Comparison of ENCODE assay signal across 42 mouse cellular contexts in genomic region chr4:88522674-88523073, GRCm38 (mm10). TPM values are rescaled to one million over a fixed set of nuclear protein-coding genes. Genes with fewer than 3 reads are reported as not detected.
"Had no signal": no experiment of that assay in that cellular context is flagged by ENCODE, and none has a peak within 500 bp of the region (broad histone marks: within the 10 kb centered on the region; RNA-seq: fewer than 3 reads in every experiment).

Ifnb1 (minus strand) TSS chr4:88522774.

- H3K36me3 ChIP-seq: limb, embryonic 10.5 days; limb, embryonic 12.5 days; limb, embryonic 13.5 days; limb, embryonic 15.5 days; liver, embryonic 12.5 days; liver, embryonic 13.5 days; liver, embryonic 15.5 days; lung, embryonic 15.5 days; midbrain, embryonic 10.5 days; midbrain, embryonic 12.5 days; midbrain, embryonic 13.5 days; midbrain, embryonic 15.5 days; neural tube, embryonic 12.5 days had no signal

- H3K27ac ChIP-seq: left cerebral cortex, adult 2 months; limb, embryonic 10.5 days; limb, embryonic 12.5 days; limb, embryonic 13.5 days; limb, embryonic 15.5 days; liver, embryonic 12.5 days; liver, embryonic 13.5 days; liver, embryonic 14.5 days; liver, embryonic 15.5 days; lung, embryonic 15.5 days; macrophage; midbrain, embryonic 10.5 days; midbrain, embryonic 12.5 days; midbrain, embryonic 13.5 days; midbrain, embryonic 15.5 days; neural tube, embryonic 12.5 days had no signal

- H3K4me3 ChIP-seq: left cerebral cortex, adult 2 months; limb, embryonic 10.5 days; limb, embryonic 12.5 days; limb, embryonic 13.5 days; limb, embryonic 15.5 days; liver, embryonic 12.5 days; liver, embryonic 13.5 days; liver, embryonic 15.5 days; lung, embryonic 15.5 days; midbrain, embryonic 10.5 days; midbrain, embryonic 12.5 days; midbrain, embryonic 13.5 days; midbrain, embryonic 15.5 days; myocyte; neural tube, embryonic 12.5 days had no signal

- DNase-seq: left cerebral cortex, postnatal 4 days; liver; liver, embryonic 13.5 days; liver, postnatal 0 days; lung, adult 2 months had no signal

- H3K9me3 ChIP-seq: limb, embryonic 10.5 days; limb, embryonic 12.5 days; limb, embryonic 13.5 days; limb, embryonic 15.5 days; liver, embryonic 12.5 days; liver, embryonic 13.5 days; liver, embryonic 15.5 days; lung, embryonic 15.5 days; midbrain, embryonic 10.5 days; midbrain, embryonic 12.5 days; midbrain, embryonic 13.5 days; midbrain, embryonic 15.5 days; neural tube, embryonic 12.5 days had no signal

- H3K27me3 ChIP-seq: limb, embryonic 12.5 days; limb, embryonic 15.5 days; liver, embryonic 12.5 days; liver, embryonic 13.5 days; lung, embryonic 15.5 days; midbrain, embryonic 12.5 days; midbrain, embryonic 13.5 days; midbrain, embryonic 15.5 days; neural tube, embryonic 12.5 days had no signal

- ATAC-seq: liver, embryonic 12.5 days; liver, postnatal 0 days; lung, postnatal 0 days; midbrain, embryonic 13.5 days; midbrain, embryonic 15.5 days; midbrain, embryonic 16.5 days had no signal

- H3K9ac ChIP-seq: limb, embryonic 12.5 days; limb, embryonic 13.5 days; limb, embryonic 15.5 days; liver, embryonic 12.5 days; liver, embryonic 13.5 days; liver, embryonic 14.5 days; liver, embryonic 15.5 days; liver, postnatal 0 days; lung, embryonic 14.5 days; lung, embryonic 15.5 days; midbrain, embryonic 12.5 days; midbrain, embryonic 13.5 days; midbrain, embryonic 15.5 days; neural tube, embryonic 12.5 days had no signal

- H3K4me1 ChIP-seq: limb, embryonic 10.5 days; limb, embryonic 12.5 days; limb, embryonic 13.5 days; limb, embryonic 15.5 days; lung, embryonic 15.5 days; midbrain, embryonic 10.5 days; midbrain, embryonic 12.5 days; midbrain, embryonic 13.5 days; midbrain, embryonic 15.5 days; neural tube, embryonic 12.5 days had no signal

RNA-seq across cellular contexts. Expression of gene Ifnb1, which starts in this region (rescaled TPM):
- total RNA-seq: left cerebral cortex, adult 2 months; left cerebral cortex, adult 8-10 months; left cerebral cortex, postnatal 10 days; left cerebral cortex, postnatal 14 days; left cerebral cortex, postnatal 25 days; left cerebral cortex, postnatal 36 days; left cerebral cortex, postnatal 4 days; liver, adult 2 months; megakaryocyte progenitor cell, adult 5-6 weeks; megakaryocyte-erythroid progenitor cell, adult 5-6 weeks; midbrain, postnatal 0 days; monocyte, adult 5-6 weeks had no signal
- polyA plus RNA-seq: limb, embryonic 10.5 days; limb, embryonic 11.5 days; limb, embryonic 12.5 days; limb, embryonic 13.5 days; limb, embryonic 14.5 days; limb, embryonic 15.5 days; liver, adult 2 months; liver, embryonic 11.5 days; liver, embryonic 12.5 days; liver, embryonic 13.5 days; liver, embryonic 14.5 days; liver, embryonic 15.5 days; liver, embryonic 16.5 days; liver, postnatal 0 days; lung, adult 2 months; lung, embryonic 14.5 days; lung, embryonic 15.5 days; lung, embryonic 16.5 days; lung, postnatal 0 days; midbrain, embryonic 10.5 days; midbrain, embryonic 11.5 days; midbrain, embryonic 12.5 days; midbrain, embryonic 13.5 days; midbrain, embryonic 14.5 days; midbrain, embryonic 15.5 days; midbrain, embryonic 16.5 days; midbrain, postnatal 0 days; myocyte; neural tube, embryonic 11.5 days; neural tube, embryonic 12.5 days had no signal
